Mouse (Mus musculus): Measurements from ENCODE around the gene Olfr741.

Gene Olfr741

GRCm38 (mm10) chr14:50472438-50472837 lies at the start of gene Olfr741:
Olfr741 (plus strand) TSS chr14:50472738.
- DNase-seq (ENCODE audit: low read depth) = no peak

- no peak for DNase-seq (ENCODE audit: low read depth)
These were observed 27.3 kb upstream of the Olfr741 start, which contains the start of gene Olfr740 for GRCm38 (mm10) chr14:50445245-50445644. Olfr740 (plus strand) TSS chr14:50445545.

- no peak for DNase-seq (ENCODE audit: low read depth)
These were observed 5.9 kb downstream of the Olfr741 start for GRCm38 (mm10) chr14:50478406-50478805.

GRCm38 (mm10) chr14:50503300-50503699 lies 30.8 kb downstream of the Olfr741 start, which contains the start of gene Olfr742:
Olfr742 (plus strand) TSS chr14:50503600.
- DNase-seq (ENCODE audit: low read depth) = no peak

- DNase-seq (ENCODE audit: low read depth) = no peak
These were observed 49.0 kb downstream of the Olfr741 start, which contains the start of gene Olfr743 for GRCm38 (mm10) chr14:50521539-50521938. Olfr743 (plus strand) TSS chr14:50521839.

Data from c-Kit-positive CD71-negative TER-119-negative erythroid progenitor cells, embryonic 14.5 days (primary cell).